Mouse (Mus musculus) erythroblast, embryonic 14.5 days (primary cell): ENCODE results near the gene Cacng1. TPM values are rescaled to one million over a fixed set of nuclear protein-coding genes. Genes with fewer than 3 reads are reported as not detected.

Source experiments
- H3K27me3 ChIP-seq: 2 replicates; pipeline ENCODE4 v1.6.1; 2012; ENCODE audit warnings: inconsistent platforms; ENCODE audit not compliant: control insufficient read depth
- H3K36me3 ChIP-seq: 2 replicates; pipeline ENCODE4 v1.6.1; 2012; ENCODE audit warnings: mild to moderate bottlenecking, inconsistent platforms; ENCODE audit not compliant: control insufficient read depth
- H3K4me1 ChIP-seq: 2 replicates; pipeline ENCODE4 v1.6.1; 2012; ENCODE audit warnings: inconsistent platforms; ENCODE audit not compliant: control insufficient read depth
- H3K4me3 ChIP-seq: replicated peaks from 2 replicates; pipeline ENCODE3; 2012; ENCODE audit warnings: moderate library complexity, mild to moderate bottlenecking, inconsistent platforms
- H3K9me3 ChIP-seq: 2 replicates; pipeline ENCODE4 v1.6.1; 2012; ENCODE audit warnings: low read length, inconsistent platforms, mixed read lengths; ENCODE audit not compliant: control insufficient read depth
- GATA1 ChIP-seq: IDR thresholded peaks from 2 replicates; pipeline ENCODE4 v1.6.1; 2012; ENCODE audit warnings: low read length, inconsistent platforms, mixed read lengths
- TAL1 ChIP-seq: IDR thresholded peaks from 3 replicates; pipeline ENCODE4 v1.6.1; 2012; ENCODE audit warnings: low read length, inconsistent platforms, mixed read lengths
- polyA plus RNA-seq: library from polyadenylated mRNA; stranded (reverse); fragments of >175 nt; gene quantifications from 2 replicates; pipeline ENCODE4 v1.2.3, GENCODE M21; 2012

The Cacng1 gene
- polyA plus RNA-seq, 1 experiment: not detected

DNA sequence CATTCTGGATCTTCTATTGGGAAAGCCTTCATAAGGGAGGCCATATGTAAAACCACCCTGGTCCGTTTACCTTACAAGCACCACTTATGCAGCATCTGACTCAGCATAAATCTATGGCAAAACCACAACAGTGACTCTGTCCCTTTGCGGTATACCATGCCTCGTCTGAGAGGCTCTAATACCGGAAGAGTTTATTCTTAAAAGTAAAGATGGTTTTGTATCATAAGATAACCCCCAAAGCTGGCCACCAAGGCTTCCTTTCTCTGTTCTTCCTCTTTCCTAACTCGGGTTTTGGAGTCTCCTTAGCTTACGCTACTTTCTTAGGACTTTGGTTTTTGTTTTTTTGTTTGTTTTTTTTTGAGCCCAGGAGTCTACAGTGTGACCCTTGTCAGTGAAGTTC lies 23.0 kb downstream of the Cacng1 start:
- Histone ChIP-seq H3K4me3 (no peak overlapping the region), H3K4me1 (no peaks in the 10 kb centered on the region), H3K27me3 (no peaks in the 10 kb centered on the region), H3K36me3 (peaks cover 6% of the 10 kb centered on the region), H3K9me3 (no peaks in the 10 kb centered on the region)
- no peak for TF ChIP-seq GATA1
- TF ChIP-seq TAL1: no peak

DNA sequence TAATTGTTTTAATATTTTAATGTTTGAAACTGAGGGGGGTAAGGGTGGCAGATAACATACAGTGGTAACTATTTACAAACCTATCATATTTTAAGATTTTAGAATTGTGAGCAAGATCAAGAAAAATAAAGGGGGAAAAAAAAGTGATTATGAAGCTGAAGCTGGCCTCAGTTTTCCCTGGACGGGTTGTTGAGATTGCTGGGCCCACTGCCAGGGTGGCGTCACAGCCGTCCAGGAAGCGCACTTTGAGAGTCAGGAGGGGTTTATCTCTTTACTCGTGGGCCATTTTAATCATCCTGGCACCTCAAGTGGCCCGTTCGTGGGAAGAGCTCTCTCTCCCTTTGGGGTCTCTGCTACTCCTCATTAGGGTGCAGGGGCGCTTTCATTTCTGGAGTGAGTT lies 24.8 kb downstream of the Cacng1 start:
- Histone ChIP-seq H3K4me1 (no peaks in the 10 kb centered on the region), H3K4me3 (no peak overlapping the region)
- TF ChIP-seq GATA1: no peak
- TF ChIP-seq TAL1: no peak

DNA sequence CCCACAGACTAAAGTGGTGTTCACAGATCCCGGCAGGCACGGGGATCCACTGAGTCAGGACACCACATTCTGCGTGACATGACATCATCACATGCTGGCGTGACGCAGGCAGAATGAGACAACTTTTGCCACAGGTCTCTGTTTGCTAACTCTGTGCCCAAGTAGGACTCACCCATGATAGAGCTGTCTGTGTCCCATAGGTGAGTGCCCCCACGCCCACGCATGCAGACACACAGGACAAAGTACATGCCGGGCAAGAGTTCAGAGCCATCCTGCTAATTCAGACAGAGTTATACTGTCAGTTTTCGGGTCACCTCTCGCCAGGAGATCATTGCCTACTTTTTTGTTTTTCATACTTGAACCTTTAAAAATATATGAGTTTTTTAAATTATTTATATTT lies 27.8 kb downstream of the Cacng1 start:
- no peak for TF ChIP-seq TAL1
- no peak for TF ChIP-seq GATA1
- Histone ChIP-seq H3K36me3 (peaks cover 29% of the 10 kb centered on the region), H3K4me3 (no peak overlapping the region), H3K27me3 (no peaks in the 10 kb centered on the region), H3K4me1 (no peaks in the 10 kb centered on the region), H3K9me3 (no peaks in the 10 kb centered on the region)

More for the DNA sequence above, 24.8 kb downstream of the Cacng1 start:
- no peaks in the 10 kb centered on the region for H3K27me3 ChIP-seq
- peaks cover 10% of the 10 kb centered on the region for H3K36me3 ChIP-seq
- no peaks in the 10 kb centered on the region for H3K9me3 ChIP-seq

DNA sequence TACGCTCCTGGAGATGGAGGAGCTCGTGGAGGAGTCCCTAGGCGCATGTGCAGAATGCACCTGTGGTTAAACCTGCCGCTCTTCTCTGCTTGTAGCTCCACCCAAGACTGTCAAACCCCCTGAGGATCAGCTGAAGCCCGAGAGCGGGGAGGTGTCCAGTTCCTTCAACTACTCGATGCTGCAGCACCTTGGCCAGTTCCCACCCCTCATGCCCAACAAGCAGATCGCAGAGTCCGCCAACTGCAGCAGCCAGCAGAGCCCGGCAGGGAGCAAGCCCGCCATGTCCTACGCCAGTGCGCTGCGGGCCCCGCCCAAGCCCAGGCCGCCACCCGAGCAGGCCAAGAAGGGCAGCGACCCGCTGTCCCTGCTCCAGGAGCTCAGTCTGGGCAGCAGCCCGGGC lies 30.0 kb downstream of the Cacng1 start:
- Histone ChIP-seq H3K36me3 (peaks cover 39% of the 10 kb centered on the region), H3K9me3 (no peaks in the 10 kb centered on the region), H3K4me3 (no peak overlapping the region), H3K4me1 (no peaks in the 10 kb centered on the region), H3K27me3 (no peaks in the 10 kb centered on the region)
- TF ChIP-seq TAL1 (no peak), GATA1 (no peak)

DNA sequence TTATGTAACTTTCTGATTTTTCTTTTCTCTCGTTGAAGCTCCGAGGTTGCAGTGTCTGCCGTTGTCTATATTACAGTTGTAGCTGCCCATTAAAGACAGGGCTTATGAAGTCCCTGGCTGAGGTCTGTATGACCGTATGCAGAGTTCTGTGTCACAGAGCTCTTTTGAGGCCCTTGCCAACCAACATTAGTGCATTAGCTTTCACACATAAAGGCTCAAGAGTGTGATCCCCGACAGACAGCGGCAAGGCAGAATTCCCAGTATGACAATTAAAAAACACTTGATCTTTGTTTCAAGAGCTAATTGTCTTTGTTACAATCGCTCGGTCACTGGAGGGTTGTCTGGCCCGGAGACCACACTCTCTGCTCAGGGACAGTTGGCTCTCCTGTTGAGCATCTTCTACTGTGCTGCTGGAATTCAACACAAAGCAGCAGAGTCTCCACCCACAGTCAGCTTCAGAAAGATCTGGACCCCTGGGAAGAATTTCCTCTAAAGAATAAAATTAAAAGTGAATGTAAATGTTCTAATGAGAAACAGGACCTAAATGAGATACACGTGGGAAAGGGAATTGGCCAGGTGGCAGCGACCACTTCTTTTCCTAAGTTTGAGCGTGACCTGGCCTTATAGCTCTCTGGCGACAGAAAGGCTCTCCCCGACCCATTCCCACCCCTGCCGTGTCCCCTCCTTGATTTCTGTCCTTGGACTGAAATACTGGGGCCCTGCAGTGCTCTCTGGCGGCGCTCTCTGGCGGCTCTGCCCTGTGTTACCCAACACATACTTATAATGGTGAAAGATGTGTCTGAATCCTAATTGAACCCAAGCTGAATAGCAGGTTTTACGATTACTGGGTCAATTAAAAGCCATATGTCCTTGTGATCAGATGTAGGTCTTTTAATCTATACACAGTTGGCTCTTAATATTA lies 32.5 kb downstream of the Cacng1 start:
- H3K36me3 ChIP-seq: peaks cover 38% of the 10 kb centered on the region
- no peaks in the 10 kb centered on the region for H3K9me3 ChIP-seq
- no peaks in the 10 kb centered on the region for H3K27me3 ChIP-seq
- H3K4me1 ChIP-seq: no peaks in the 10 kb centered on the region
- no peak for TF ChIP-seq GATA1
- no peak for TF ChIP-seq TAL1
- no peak overlapping the region for H3K4me3 ChIP-seq

DNA sequence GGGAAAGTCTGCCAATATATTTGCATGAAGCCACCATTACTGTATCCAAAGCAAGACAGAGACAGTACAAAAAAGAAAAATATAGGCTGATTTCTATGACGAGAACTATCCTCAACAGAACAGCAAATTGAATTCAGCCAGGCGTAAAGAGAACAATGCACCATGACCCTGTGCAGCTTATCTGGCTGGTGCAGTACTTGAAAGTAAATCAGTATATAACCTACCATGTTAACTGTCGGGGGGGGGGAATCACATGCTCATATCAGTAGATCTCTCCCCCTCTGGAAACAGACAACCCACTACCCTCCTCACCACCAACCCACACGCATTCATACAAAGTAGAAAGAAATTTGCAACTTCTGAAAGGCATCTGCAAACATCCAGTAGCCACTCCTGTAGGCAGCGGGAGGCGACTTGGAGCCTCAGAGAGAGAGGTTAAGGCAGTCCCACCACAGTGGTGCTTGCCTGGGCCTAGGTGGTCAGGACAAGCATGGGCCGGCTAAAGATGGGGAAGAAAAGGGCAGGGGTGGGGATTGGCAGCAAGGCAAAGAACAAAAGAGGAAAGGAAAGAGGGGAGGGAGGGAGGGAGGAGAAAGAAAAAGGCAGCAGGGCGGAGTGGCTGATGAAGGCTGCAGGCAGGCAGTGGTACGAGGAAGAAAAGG lies 33.5 kb downstream of the Cacng1 start:
- no peaks in the 10 kb centered on the region for H3K9me3 ChIP-seq
- no peaks in the 10 kb centered on the region for H3K27me3 ChIP-seq
- no peak for TF ChIP-seq TAL1
- no peak for TF ChIP-seq GATA1
- peaks cover 34% of the 10 kb centered on the region for H3K36me3 ChIP-seq
- H3K4me3 ChIP-seq: no peak overlapping the region
- no peaks in the 10 kb centered on the region for H3K4me1 ChIP-seq

DNA sequence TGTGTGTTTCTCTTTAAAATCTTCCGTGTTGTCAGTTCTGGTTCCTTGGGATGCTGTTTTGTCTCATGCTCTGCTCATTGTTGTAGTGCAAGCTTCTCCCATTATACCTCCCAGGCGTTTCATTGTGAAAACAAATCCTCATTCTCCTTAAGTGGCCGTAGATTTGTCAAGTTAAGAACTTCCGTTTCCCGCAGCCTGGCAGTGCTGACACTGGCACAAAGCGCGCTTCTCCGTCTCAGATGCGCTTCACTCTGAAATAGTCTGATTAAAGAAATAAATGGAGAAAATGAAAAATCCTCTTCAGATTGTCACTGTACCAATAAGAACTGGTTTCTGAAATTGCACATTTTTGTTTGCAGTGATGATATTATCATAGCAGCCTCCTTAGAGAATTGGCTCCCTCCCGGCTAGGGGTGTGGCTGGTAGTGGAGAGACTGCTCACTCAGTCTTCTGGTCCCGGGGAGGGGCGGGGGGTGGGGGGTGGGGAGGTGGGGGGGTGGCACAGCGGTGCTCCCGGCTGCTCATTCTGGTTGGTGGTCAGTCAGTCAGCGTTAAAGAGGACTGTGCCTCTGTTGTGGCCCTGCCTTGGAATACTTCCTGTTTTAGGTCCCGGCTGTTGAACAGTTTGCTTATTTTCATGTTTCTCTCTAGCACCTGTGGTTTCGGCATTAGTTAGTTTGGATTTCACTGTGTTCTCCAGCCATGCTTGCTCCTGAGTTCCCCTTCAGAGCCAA lies 39.9 kb downstream of the Cacng1 start:
- peaks cover 47% of the 10 kb centered on the region for H3K36me3 ChIP-seq
- H3K27me3 ChIP-seq: no peaks in the 10 kb centered on the region
- H3K4me1 ChIP-seq: no peaks in the 10 kb centered on the region
- no peak for TF ChIP-seq TAL1
- TF ChIP-seq GATA1: no peak
- no peak overlapping the region for H3K4me3 ChIP-seq
- no peaks in the 10 kb centered on the region for H3K9me3 ChIP-seq

DNA sequence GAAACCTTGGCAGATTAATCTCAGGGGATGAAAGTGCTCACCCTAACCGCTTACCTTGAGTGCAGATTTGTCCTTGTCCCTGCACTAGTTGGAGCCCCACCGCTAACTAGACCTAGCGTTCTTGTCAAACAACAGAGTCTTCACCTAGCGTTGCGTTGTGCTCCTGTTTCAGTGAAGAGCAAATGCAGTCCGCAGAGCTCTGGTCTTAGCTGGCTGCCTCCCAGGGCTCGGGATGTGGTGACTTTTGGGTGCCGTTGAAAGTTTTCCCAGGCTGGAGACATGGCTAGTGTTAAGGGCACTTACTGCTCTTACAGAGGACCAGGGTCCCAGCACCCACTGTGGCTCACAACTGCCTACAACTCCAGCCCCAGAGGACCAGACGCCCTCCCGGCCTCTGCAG lies 41.1 kb downstream of the Cacng1 start:
- Histone ChIP-seq H3K9me3 (no peaks in the 10 kb centered on the region), H3K4me1 (no peaks in the 10 kb centered on the region), H3K4me3 (no peak overlapping the region), H3K36me3 (peaks cover 57% of the 10 kb centered on the region), H3K27me3 (no peaks in the 10 kb centered on the region)
- TF ChIP-seq GATA1 (no peak), TAL1 (no peak)

DNA sequence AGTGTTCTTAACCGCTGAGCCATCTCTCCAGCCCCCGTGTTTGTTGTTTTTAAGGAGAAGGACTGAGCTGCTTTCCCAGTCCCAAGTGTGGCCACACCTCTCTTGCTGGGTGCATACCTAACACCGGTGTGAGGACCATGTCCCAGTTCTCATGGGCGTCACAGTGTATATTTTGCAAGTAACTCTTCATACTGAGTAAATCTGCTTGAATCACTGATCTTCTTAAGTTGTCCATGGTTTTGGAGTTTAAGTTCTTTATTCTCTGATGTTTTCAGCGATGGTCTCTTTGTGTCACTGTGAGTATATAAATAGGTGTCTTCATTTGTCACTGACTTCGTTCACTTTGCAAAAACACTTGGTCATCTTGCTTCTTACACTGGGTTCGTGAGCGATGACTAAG lies 41.7 kb downstream of the Cacng1 start:
- Histone ChIP-seq H3K4me3 (no peak overlapping the region), H3K36me3 (peaks cover 64% of the 10 kb centered on the region), H3K9me3 (no peaks in the 10 kb centered on the region), H3K4me1 (no peaks in the 10 kb centered on the region), H3K27me3 (no peaks in the 10 kb centered on the region)
- TF ChIP-seq TAL1 (no peak), GATA1 (no peak)
